Comparison of ENCODE assay signal across 7 mouse cellular contexts in genomic region chr15:97337636-97338352, GRCm38 (mm10).
DNase-seq lines count a peak whose midpoint lies in the region; ATAC-seq and TF ChIP-seq lines count a peak whose summit lies in the region.

No protein-coding gene starts in this region.

- 31% methylated on average over 14 of the region's 14 CpGs for WGBS in forebrain, postnatal 0 days
- 29% methylated on average over 14 of the region's 14 CpGs for WGBS in liver, postnatal 0 days (ENCODE audit: insufficient replicate concordance)

- peak; percentile 62 for ATAC-seq in forebrain, postnatal 0 days
- peak; percentile 87 for ATAC-seq in liver, postnatal 0 days

- peak overlapping the region; percentile 45 for H3K4me2 ChIP-seq in forebrain, postnatal 0 days (ENCODE audit: low read depth)
- H3K4me2 ChIP-seq in liver, postnatal 0 days (ENCODE audit: low read depth, low read length), result peak overlapping the region; percentile 59

- no peaks in the 10 kb centered on the region for H3K4me1 ChIP-seq in forebrain, postnatal 0 days (ENCODE audit: insufficient read depth)
- peaks cover 20% of the 10 kb centered on the region for H3K4me1 ChIP-seq in liver, postnatal 0 days (ENCODE audit: insufficient read depth)

- TF ChIP-seq CTCF in forebrain, postnatal 0 days (IDR thresholded peaks at IDR 0.05; ENCODE audit: low read depth), result no peak
- TF ChIP-seq CTCF in liver, postnatal 0 days (IDR thresholded peaks at IDR 0.05; ENCODE audit: low read depth), result no peak

- no peaks in the 10 kb centered on the region for H3K27me3 ChIP-seq in forebrain, postnatal 0 days (ENCODE audit: insufficient read depth, low read length)
- no peaks in the 10 kb centered on the region for H3K27me3 ChIP-seq in liver, postnatal 0 days (ENCODE audit: insufficient read depth, low read length)

- peak; percentile 77 for TF ChIP-seq EP300 in liver, postnatal 0 days (IDR thresholded peaks at IDR 0.05; ENCODE audit: low read depth)

- peak overlapping the region; percentile 17; the same call in 1 of the 2 replicates for H3K4me3 ChIP-seq in forebrain, postnatal 0 days (ENCODE audit: low read depth, low read length)
- peak overlapping the region; percentile 13 for H3K4me3 ChIP-seq in liver, postnatal 0 days (ENCODE audit: low read depth, low read length)

- no peak overlapping the region for H3K27ac ChIP-seq in forebrain, postnatal 0 days (ENCODE audit: low read depth, low read length)
- 0 out of 2 replicates have a peak overlapping the region, but pooled peaks have one; percentile 1 for H3K27ac ChIP-seq in liver, postnatal 0 days (ENCODE audit: low read depth)

- H3K9me3 ChIP-seq in forebrain, postnatal 0 days (ENCODE audit: low read length), result 0 out of 2 replicates have a peak, but pooled peaks cover 3% of the 10 kb centered on the region
- H3K9me3 ChIP-seq in liver, postnatal 0 days (ENCODE audit: low read length), result 0 out of 2 replicates have a peak, but pooled peaks cover 2% of the 10 kb centered on the region

- H3K36me3 ChIP-seq in forebrain, postnatal 0 days (ENCODE audit: insufficient read depth), result no peaks in the 10 kb centered on the region
- H3K36me3 ChIP-seq in liver, postnatal 0 days (replicated peaks; ENCODE audit: insufficient read depth, low read length), result no peaks in the 10 kb centered on the region

- DNase-seq in A20 (ENCODE audit: low read depth, low spot score) (peak; percentile 27), ES-CJ7 (ENCODE audit: low read depth, low spot score) (peak; percentile 74)
- DNase-seq in forebrain, postnatal 0 days, result peak; percentile 35
- DNase-seq in liver, postnatal 0 days, result peak; percentile 71
- DNase-seq in cerebellum, adult 8-10 months, result no peak
- DNase-seq in layer of hippocampus, adult 18-20 months (ENCODE audit: low spot score in 2 of 2), result no peak
- no peak for DNase-seq in adrenal gland, adult (ENCODE audit: inconsistent age in 2 of 2, low spot score in 1 of 2)

- no peak overlapping the region for H3K9ac ChIP-seq in forebrain, postnatal 0 days
- H3K9ac ChIP-seq in liver, postnatal 0 days (replicated peaks), result no peak overlapping the region

Comparison
In these comparisons a context has a peak if more than half of its experiments do, and no peak if none do; other contexts are left out.
1. DNase-seq: peak in A20 (single experiment), ES-CJ7 (single experiment), forebrain, postnatal 0 days (single experiment) and liver, postnatal 0 days (single experiment); none in cerebellum, adult 8-10 months (single experiment), layer of hippocampus, adult 18-20 months (0 of 2) and adrenal gland, adult (0 of 2).